Mouse (Mus musculus) spleen, adult 2 months (tissue): Measurements from ENCODE around the gene Slc12a6. TPM values are rescaled to one million over a fixed set of nuclear protein-coding genes. Genes with fewer than 3 reads are reported as not detected.
A peak's percentile ranks its signal among the peaks of the same experiment; 100 is the strongest.

Experiments used
- DNase-seq, 2 experiments: peaks; one replicate each; pipeline versions ENCODE4 v3.0.0 to v3.0.0-alpha.2; 2012 to 2021; ENCODE audit warnings: low spot score in 2 of 2, low read depth in 1 of 2
- H3K27ac ChIP-seq: fragments of 200-500 bp; 2 replicates; pipeline ENCODE4 v1.5.1; 2012; ENCODE audit warnings: low read length, inconsistent platforms; ENCODE audit not compliant: insufficient read depth
- H3K27me3 ChIP-seq: fragments of 200-500 bp; 2 replicates; pipeline ENCODE4 v1.6.1; 2012; ENCODE audit warnings: mild to moderate bottlenecking, moderate library complexity, low read length, inconsistent platforms; ENCODE audit not compliant: control insufficient read depth, insufficient read depth
- H3K36me3 ChIP-seq: fragments of 200-500 bp; 2 replicates; pipeline ENCODE4 v1.6.1; 2012; ENCODE audit warnings: mild to moderate bottlenecking, low read length, inconsistent platforms; ENCODE audit not compliant: control insufficient read depth, insufficient read depth
- H3K4me1 ChIP-seq: fragments of 200-500 bp; 2 replicates; pipeline ENCODE4 v1.6.1; 2011; ENCODE audit warnings: inconsistent platforms; ENCODE audit not compliant: control insufficient read depth, insufficient read depth, insufficient read length
- H3K4me3 ChIP-seq: fragments of 200-500 bp; 2 replicates; pipeline ENCODE4 v1.5.1; 2011; ENCODE audit warnings: mild to moderate bottlenecking, inconsistent platforms; ENCODE audit not compliant: insufficient read depth, insufficient read length; ENCODE audit errors: extremely low read depth
- CTCF ChIP-seq: fragments of 200-500 bp; IDR thresholded peaks from 2 replicates; pipeline ENCODE4 v1.5.1; 2011; ENCODE audit warnings: mild to moderate bottlenecking, inconsistent platforms; ENCODE audit not compliant: insufficient read depth, insufficient read length, insufficient replicate concordance; ENCODE audit errors: extremely low read depth
- POLR2A ChIP-seq: fragments of 200-500 bp; IDR thresholded peaks from 2 replicates; pipeline ENCODE4 v1.6.1; 2011; ENCODE audit warnings: low read depth, low read length, inconsistent platforms
- WGBS: fragments of 180-500 bp; shearing (Covaris S2); methylation state at CpG from one replicate; pipeline ENCODE4 v1.1.7; 2018; 5-methylcytosine and 5-hydroxymethylcytosine counted together
- polyA plus RNA-seq: library from polyadenylated mRNA; depleted of rRNA; stranded (reverse); fragments of >200 nt; gene quantifications from 2 replicates; pipeline ENCODE4 v1.2.3, GENCODE M21; 2012

Gene Slc12a6
- polyA plus RNA-seq, 1 experiment = 58.0 TPM

DNA sequence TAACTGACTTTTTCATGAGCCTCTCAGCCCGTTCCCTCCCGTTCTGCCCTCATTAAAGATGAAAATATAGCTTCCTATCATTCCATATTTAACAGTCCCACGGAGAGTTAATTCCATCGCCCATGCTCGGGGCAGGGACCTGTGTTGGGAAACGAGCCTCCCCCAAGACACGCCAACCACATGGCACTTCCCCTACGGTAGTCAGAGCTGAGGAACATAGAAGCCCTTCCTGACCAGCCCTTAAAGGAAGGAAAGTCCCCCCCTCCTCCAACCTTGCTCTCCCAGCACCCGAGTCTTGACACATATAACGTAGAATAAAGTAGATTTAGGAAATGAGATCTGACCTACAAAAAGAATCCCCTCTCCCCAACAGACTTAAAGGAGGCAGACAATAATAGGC is 18.3 kb upstream of the Slc12a6 start:
- Histone ChIP-seq H3K36me3 (no peaks in the 10 kb centered on the region), H3K4me1 (no peaks in the 10 kb centered on the region), H3K27me3 (no peaks in the 10 kb centered on the region), H3K27ac (no peak overlapping the region), H3K4me3 (no peak overlapping the region)
- no peak for DNase-seq
- TF ChIP-seq POLR2A (no peak), CTCF (no peak)
- WGBS = 44% methylated on average over 10 of the region's 10 CpGs

DNA sequence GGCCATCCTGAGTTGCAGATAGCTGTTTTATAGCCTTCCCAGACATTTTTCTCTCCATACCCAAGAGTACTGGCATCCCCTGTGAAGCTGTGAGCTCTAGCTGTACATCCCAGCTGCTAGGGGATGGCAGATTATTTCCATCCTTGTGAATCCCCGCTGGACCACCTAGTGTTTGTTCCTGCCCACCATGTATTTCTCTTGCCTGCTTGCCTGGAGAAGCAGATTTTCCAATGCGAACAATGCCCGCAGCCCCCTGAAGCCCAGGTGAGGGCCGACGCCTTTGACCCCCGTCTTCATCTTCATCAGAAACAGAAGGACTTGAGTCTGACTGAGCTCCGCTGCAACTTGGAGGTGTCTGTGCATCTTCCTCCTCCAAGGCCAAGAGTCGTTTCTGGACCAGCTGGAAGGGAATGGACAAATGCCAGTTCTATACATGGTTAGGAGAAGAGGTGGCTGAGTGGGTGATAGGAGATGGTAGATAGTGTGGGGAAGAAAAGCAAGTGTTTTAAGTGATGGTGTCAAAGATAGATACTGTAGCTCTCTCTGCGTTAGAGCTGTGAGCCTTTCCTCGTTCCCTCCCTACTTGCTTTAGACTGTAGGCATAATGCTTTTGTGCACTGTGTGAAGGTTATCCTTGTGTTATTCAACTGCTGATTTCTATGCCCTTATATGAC is 15.7 kb upstream of the Slc12a6 start:
- Histone ChIP-seq H3K27me3 (no peaks in the 10 kb centered on the region), H3K4me3 (no peak overlapping the region), H3K4me1 (peaks cover under 1% of the 10 kb centered on the region; the same call in 1 of the 2 replicates), H3K36me3 (no peaks in the 10 kb centered on the region), H3K27ac (no peak overlapping the region)
- TF ChIP-seq CTCF (no peak), POLR2A (no peak)
- DNase-seq = no peak
- WGBS = 87% methylated on average over 10 of the region's 10 CpGs

DNA sequence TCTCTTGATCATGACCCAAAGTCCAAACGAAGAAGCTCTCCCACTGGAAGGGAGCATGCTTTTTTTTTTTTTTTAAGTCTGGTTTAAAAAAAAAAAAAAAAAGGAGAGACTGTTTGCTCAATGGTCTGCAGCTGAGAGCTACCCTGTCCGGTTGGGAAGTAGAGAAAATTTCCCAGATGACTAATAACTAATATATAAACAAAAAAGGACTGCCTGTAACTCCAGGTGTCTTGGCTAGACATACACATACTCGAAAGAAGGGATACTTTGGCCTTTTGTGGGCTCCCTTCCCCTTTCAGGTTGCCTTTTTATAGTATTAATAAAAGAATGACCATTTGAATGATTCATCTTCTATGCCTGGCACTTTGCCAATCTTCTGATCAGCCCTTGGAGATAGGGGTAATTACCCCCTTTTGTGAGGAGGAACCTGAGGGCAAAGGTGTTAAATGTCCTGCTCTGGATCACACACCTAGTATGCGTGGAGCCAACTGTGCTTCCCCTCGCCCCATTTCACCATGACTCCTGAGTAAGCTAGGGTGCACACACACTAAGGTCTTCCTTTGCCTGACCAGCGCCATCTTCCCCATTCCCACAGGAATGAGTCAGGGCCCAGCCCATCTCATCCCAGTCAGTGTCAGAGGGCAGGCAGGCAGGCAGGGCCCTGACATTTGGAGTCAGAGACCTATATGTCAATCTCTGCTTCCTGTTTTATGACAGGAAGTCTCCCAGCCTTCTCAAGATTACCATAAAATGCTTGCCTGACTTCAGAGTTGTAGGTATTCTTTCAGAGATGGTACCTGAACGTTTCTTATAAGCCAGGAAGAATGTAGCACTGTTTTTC is 10.7 kb upstream of the Slc12a6 start:
- H3K4me1 ChIP-seq = peaks cover 9% of the 10 kb centered on the region; the same call in 1 of the 2 replicates
- no peak for TF ChIP-seq CTCF
- TF ChIP-seq POLR2A = no peak
- H3K36me3 ChIP-seq = no peaks in the 10 kb centered on the region
- H3K27ac ChIP-seq = 0 out of 2 replicates have a peak overlapping the region, but pooled peaks have one; percentile 0
- no peak overlapping the region for H3K4me3 ChIP-seq
- WGBS = 74% methylated on average over 7 of the region's 7 CpGs
- H3K27me3 ChIP-seq = no peaks in the 10 kb centered on the region
- no peak for DNase-seq

DNA sequence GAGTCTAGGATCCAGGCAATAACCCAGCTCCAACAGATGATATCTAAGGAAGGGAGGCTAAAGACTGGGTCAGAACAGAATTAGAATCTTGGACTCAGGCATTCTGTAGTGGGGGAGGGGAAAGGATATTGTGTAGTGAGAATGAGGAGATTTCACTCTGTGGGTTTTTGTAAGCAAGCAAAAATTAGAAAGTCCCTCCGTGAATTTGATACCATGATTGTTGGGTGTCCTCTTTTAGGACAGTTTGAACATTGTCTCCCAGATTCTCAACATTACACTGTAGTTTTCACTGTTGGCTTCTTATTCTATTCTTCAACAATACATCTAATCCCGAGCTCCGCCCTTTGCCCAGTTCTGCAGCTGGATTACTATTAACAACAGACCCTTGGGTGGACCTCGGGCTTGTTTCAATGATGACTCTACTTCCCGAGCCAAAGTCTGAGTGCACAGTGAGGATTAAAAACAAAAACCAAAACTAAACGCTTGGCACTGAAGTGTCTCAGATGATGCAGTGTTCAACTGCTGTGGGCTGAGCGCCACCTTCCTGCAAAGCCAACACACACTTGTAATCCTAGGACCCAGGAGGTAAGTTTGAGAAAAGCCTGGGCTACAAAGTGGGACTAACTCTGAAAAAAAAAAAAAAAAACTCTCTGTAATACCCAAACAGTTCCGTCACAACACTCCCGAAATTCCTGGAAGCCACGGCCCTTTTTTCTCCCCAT is 6.2 kb upstream of the Slc12a6 start, which contains the start of gene Nutm1:
Nutm1 (minus strand) TSS at position 51 of the 722 bp plus-strand sequence.
- Histone ChIP-seq H3K4me3 (no peak within 1 kb of the TSS), H3K27me3 (no peaks in the 10 kb centered on the region), H3K36me3 (no peaks in the 10 kb centered on the region), H3K4me1 (peaks cover 14% of the 10 kb centered on the region; the same call in 1 of the 2 replicates), H3K27ac (no peak within 1 kb of the TSS)
- TF ChIP-seq POLR2A (no peak), CTCF (peak; percentile 26; the same call in 1 of the 2 replicates)
- WGBS = 57% methylated on average over 10 of the region's 10 CpGs
- peak in 1 of 2 experiments; percentile 30 for DNase-seq

DNA sequence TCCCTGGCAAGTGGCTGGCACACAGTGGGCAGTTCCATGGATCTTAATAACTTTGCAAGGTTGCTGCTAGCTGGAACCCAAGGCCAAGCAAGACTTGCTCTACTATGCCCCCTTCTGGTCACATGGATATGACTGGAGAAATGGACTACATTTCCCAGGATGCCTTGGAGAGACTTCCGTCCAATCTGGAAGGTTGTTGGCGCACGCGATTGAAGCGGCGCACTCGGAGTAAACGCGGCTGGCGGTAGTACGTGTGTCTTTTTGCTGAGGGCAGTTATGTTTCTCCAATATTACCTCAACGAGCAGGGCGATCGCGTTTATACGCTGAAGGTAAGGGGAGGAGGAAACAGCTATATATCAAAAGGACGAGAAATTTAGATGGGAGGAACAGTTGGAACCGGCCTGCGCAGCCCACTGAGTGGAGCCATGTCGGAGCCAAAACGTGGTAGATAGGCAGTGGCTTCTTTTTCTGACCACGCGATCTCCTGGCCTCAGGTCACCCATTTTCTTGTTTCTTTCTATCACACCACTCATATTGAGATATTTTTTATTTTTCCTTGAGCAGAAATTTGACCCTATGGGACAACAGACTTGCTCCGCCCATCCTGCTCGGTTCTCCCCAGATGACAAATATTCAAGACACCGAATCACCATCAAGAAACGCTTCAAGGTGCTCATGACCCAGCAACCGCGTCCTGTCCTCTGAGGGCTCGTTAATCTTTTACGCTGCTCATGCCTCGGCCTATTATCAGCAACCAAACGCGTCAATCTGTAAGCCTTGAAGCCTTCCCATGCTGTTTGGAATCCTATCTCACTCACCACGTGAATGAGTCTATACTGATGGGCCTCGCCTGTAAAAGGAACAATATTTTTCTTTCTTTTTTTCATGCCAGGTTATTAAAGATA is 3.6 kb upstream of the Slc12a6 start, which contains the start of gene Nop10:
Nop10 (plus strand) TSS at position 179 of the 906 bp plus-strand sequence.
- under 1% methylated on average over 36 of the region's 36 CpGs for WGBS
- Histone ChIP-seq H3K4me1 (peaks cover 5% of the 10 kb centered on the region; the same call in 1 of the 2 replicates), H3K4me3 (peak within 1 kb of the TSS; percentile 68), H3K36me3 (no peaks in the 10 kb centered on the region), H3K27ac (peak within 1 kb of the TSS; percentile 44), H3K27me3 (no peaks in the 10 kb centered on the region)
- peak; percentile 76 to 77 for DNase-seq
- TF ChIP-seq CTCF (peak; percentile 57; the same call in 1 of the 2 replicates), POLR2A (peak; percentile 88)
